Mouse (Mus musculus) inflammation-experienced regulatory T-cells, adult 6 months (primary cell): ENCODE measurements around the gene Hapln1. TPM values are rescaled to one million over a fixed set of nuclear protein-coding genes. Genes with fewer than 3 reads are reported as not detected.
A peak's percentile ranks its signal among the peaks of the same experiment; 100 is the strongest.

Experiments used
- ATAC-seq: one replicate; pipeline ENCODE4 v1.8.0; 2017
- polyA plus RNA-seq, 3 experiments: library from polyadenylated mRNA; unstranded; fragments of 100-300 nt; shearing (Covaris generic); gene quantifications; one replicate each; pipeline ENCODE4 v1.2.1; 2017

Gene Hapln1
- 1 to 10 TPM in 1 of 3 experiments, under 1 TPM in 1, not detected in 1; 0.12 to 2.3 TPM for polyA plus RNA-seq

- ATAC-seq = peak; percentile 38
Observed at GRCm38 (mm10) chr13:89539205-89539886, at the start of gene Hapln1. Hapln1 (plus strand) TSS chr13:89539796.

- ATAC-seq = no peak
Observed at GRCm38 (mm10) chr13:89493169-89493568, 46.4 kb upstream of the Hapln1 start.

- peak; percentile 57 for ATAC-seq
Observed at GRCm38 (mm10) chr13:89493678-89494077, 45.9 kb upstream of the Hapln1 start.

- no peak for ATAC-seq
Observed at GRCm38 (mm10) chr13:89496569-89496968, 43.0 kb upstream of the Hapln1 start.

- peak; percentile 43 for ATAC-seq
Observed at GRCm38 (mm10) chr13:89499419-89499818, 40.2 kb upstream of the Hapln1 start.

- ATAC-seq = peak; percentile 75
Observed at GRCm38 (mm10) chr13:89521507-89521908, 18.1 kb upstream of the Hapln1 start.

GRCm38 (mm10) chr13:89528716-89529115 lies 10.9 kb upstream of the Hapln1 start:
- ATAC-seq = no peak

- ATAC-seq = peak; percentile 61
Observed at GRCm38 (mm10) chr13:89530386-89530785, 9.2 kb upstream of the Hapln1 start.

- ATAC-seq = no peak
Observed at GRCm38 (mm10) chr13:89539887-89540264, 280 bp downstream of the Hapln1 start.

- no peak for ATAC-seq
Observed at GRCm38 (mm10) chr13:89540301-89540982, 846 bp downstream of the Hapln1 start.

GRCm38 (mm10) chr13:89543003-89543402 lies 3.4 kb downstream of the Hapln1 start:
- peak; percentile 83 for ATAC-seq

GRCm38 (mm10) chr13:89548203-89548740 lies 8.7 kb downstream of the Hapln1 start:
- peak; percentile 63 for ATAC-seq

- no peak for ATAC-seq
Observed at GRCm38 (mm10) chr13:89549507-89549906, 9.9 kb downstream of the Hapln1 start.

GRCm38 (mm10) chr13:89551502-89551901 lies 11.9 kb downstream of the Hapln1 start:
- no peak for ATAC-seq

- no peak for ATAC-seq
Observed at GRCm38 (mm10) chr13:89564518-89564917, 24.9 kb downstream of the Hapln1 start.

- ATAC-seq = no peak
Observed at GRCm38 (mm10) chr13:89566300-89566699, 26.7 kb downstream of the Hapln1 start.

- ATAC-seq = no peak
Observed at GRCm38 (mm10) chr13:89579115-89579514, 39.5 kb downstream of the Hapln1 start.

GRCm38 (mm10) chr13:89583138-89583746 lies 43.6 kb downstream of the Hapln1 start:
- no peak for ATAC-seq

GRCm38 (mm10) chr13:89583747-89584738 lies 44.4 kb downstream of the Hapln1 start:
- ATAC-seq = no peak

- ATAC-seq = no peak
Observed at GRCm38 (mm10) chr13:89585144-89585543, 45.5 kb downstream of the Hapln1 start.

- ATAC-seq = no peak
Observed at GRCm38 (mm10) chr13:89595105-89595504, 55.5 kb downstream of the Hapln1 start.

- no peak for ATAC-seq
Observed at GRCm38 (mm10) chr13:89597354-89597753, 57.8 kb downstream of the Hapln1 start.
